Mouse (Mus musculus) cerebellum, postnatal 10 days (tissue): ENCODE measurements around the gene Mmp3.
"Not testable (repeated sequence)": the region's sequence is repeated elsewhere in the genome, so short reads cannot be mapped to it uniquely, and the experiment has no call there.

Source experiments
- DNase-seq, 2 experiments: peaks; one replicate each; pipeline ENCODE4 v3.0.0; 2021; ENCODE audit warnings: mixed read lengths in 2 of 2

Gene Mmp3

DNA sequence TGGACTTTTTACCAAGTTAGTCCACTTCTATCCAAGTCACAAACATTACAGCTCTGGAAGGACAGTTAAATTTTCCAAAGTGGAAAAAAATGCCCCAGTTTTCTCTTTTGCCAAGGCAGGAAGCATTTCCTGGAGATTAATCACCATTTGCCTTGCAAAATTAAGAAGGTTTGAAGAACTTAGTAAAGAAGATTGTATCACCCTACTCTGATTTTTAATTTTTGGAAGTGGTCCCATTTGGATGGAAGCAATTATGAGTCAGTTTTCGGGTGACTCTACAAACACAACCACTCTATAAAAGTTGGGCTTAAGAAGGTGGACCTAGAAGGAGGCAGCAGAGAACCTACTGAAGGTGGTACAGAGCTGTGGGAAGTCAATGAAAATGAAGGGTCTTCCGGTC lies at the start of gene Mmp3:
Mmp3 (plus strand) TSS at position 301 of the 400 bp plus-strand sequence.
- DNase-seq: no peak

DNA sequence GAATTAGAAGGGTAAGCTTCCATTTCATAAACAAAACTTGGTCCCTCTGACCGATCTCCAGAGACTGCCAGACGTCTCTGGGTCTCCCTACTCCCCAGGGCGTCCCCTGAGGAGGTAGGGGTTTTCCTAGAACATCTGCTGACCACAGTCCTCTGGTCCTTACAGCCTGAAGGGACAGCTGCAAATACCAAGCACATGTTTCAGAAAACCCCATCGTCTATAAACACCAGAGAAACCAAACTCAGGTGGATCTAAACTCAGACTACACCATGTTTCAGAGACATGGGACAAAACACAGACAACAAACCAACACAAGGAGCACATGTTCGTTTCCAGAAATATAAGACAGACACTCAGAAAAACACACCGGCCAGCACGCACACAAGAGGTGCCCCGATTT lies 49.1 kb upstream of the Mmp3 start:
- DNase-seq: not testable (repeated sequence)

DNA sequence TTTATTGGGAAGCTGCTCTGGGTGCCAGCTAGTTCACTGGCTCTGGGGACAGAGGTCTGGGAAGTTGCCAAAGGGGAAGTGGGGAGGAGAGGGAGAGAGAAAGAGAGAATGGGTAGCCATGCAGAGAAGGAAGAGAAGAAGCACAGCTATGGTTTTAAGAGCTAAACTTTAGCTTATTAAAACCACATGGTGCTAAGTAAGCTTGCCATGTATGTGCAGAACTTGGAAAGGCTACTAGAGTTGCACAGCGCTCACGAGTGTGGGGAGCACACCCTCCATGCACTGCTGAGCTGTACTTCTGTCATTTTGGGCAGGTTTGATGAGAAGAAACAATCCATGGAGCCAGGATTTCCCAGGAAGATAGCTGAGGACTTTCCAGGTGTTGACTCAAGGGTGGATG lies 7.7 kb downstream of the Mmp3 start:
- DNase-seq: no peak

DNA sequence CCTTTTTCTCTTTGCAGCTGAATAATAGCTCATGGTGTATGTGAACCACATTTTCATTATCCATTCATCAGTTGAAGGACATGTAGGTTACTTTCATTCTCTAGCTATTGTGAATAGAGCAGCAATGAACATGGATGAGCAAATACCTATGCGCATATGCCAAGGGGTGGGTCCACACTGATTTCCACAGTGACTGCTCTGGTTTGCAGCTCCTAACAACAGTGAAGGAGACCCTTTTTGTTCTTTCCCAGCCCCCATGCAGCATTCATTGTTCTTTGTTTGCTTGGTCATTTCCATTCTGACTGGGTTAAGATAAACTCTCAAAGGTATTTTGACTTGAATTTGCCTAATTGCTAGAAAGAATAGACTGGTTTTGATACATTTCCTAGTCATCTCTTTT lies 24.6 kb downstream of the Mmp3 start:
- no peak for DNase-seq

DNA sequence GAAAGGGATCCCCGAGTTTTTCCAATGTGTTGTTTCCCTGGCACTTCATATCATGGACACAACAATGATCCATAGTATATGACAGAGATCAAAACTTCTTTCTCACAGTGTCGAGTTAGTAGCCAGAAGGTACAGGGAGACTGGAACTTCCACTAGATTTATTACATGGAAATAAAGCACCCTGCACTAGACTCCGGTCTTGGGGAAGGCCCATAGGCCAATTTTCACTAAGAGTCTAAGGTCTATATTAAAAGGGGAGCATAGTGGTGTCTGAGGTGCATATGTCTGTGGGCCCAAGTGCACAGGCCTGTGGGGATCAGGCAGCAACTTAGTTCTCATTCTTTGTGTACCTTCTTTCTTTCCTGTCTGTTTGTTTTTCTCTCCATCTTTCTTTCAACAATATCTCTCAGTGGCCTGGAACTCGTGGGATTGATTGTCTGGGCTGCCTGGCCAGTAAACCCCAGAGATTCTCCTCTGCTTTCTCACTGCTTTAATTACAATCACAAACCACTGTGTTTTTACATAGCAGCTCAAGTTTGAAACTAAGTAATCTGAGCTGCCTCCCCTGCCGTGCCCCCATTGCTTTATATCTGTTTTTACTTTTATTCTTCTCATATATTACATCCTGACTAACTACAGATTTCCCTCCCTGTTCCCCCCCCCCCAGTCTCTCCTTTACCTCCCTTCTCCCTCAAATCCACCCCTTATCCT lies 38.2 kb downstream of the Mmp3 start:
- DNase-seq: no peak

DNA sequence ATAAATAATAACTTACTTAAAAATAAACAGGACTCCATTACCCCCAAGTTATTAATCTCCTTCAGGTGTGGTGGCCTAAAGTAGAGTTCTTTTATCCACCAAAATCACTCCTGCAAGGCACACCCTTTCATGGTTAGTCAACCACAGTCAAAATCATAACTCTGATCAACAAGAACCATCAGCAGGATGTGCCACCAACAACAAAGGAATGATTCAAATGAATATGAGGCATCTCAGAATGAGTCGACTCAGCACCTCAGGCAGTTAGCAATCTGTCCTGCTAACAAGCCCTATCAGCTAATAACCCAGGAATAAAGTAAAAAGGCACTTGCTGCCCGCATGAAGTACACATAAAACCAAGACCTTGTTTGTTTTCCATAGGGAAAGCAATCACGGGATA lies 55.5 kb downstream of the Mmp3 start:
- DNase-seq: no peak

DNA sequence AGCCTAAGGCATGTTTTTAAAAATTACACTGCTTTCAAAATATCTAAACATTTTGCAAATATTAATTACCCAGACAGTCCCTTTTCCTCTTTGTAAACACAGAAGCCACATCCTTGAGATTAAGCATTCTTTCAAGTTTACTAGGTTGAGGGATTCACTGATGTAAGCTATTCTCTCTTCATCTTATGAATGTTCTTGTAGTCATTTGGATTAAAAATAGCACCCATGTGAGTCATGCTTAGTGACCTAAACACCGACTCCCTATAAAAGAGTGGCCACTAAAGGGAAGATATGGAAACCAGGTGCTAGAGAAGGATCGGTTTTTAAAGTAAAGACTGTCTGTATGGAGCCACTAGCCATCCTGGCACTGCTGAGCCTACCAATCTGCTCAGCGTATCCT lies 56.4 kb downstream of the Mmp3 start, which contains the start of gene Mmp10:
Mmp10 (plus strand) TSS at position 302 of the 400 bp plus-strand sequence.
- no peak for DNase-seq
